Mouse (Mus musculus): ENCODE measurements at regions not wholly inside any gene's neighbourhood (a gene's known extent, or its start where the extent isn't known, plus 50 kb on each side); places are given as distances from the start of the nearest gene placed in this dataset.
A peak's percentile ranks its signal among the peaks of the same experiment; 100 is the strongest.

GRCm38 (mm10) chr7:36420741-36421140, 277.2 kb upstream of the Tshz3 start:
- WGBS = 75% methylated on average over 9 of the region's 9 CpGs
- DNase-seq (ENCODE audit: low spot score) = no peak
- Histone ChIP-seq H3K36me3 (ENCODE audit: control insufficient read depth, insufficient read depth, low read length) (no peaks in the 10 kb centered on the region), H3K27me3 (replicated peaks; ENCODE audit: control insufficient read depth, insufficient read depth, low read length) (no peaks in the 10 kb centered on the region), H3K4me1 (replicated peaks; ENCODE audit: control insufficient read depth, insufficient read depth, low read length) (no peaks in the 10 kb centered on the region; the same call in 1 of the 2 replicates), H3K27ac (ENCODE audit: low read depth) (no peak overlapping the region), H3K9ac (ENCODE audit: low read length) (no peak overlapping the region), H3K4me3 (ENCODE audit: low read depth, low read length) (no peak overlapping the region), H3K9me3 (ENCODE audit: control insufficient read depth, low read length) (0 out of 2 replicates have a peak, but pooled peaks cover 3% of the 10 kb centered on the region), H3K4me2 (ENCODE audit: low read length) (no peak overlapping the region)
- ATAC-seq (replicated peaks; ENCODE audit: low FRiP score, low TSS enrichment, low read depth) = no peak

- no peaks in the 10 kb centered on the region for H3K36me3 ChIP-seq (ENCODE audit: control insufficient read depth, insufficient read depth, low read length)
- no peak overlapping the region for H3K4me2 ChIP-seq (ENCODE audit: low read length)
- no peak for ATAC-seq (replicated peaks; ENCODE audit: low FRiP score, low TSS enrichment, low read depth)
- H3K4me1 ChIP-seq (replicated peaks; ENCODE audit: control insufficient read depth, insufficient read depth, low read length) = no peaks in the 10 kb centered on the region; the same call in 1 of the 2 replicates
- 80% methylated on average over 6 of the region's 6 CpGs for WGBS
- H3K9ac ChIP-seq (ENCODE audit: low read length) = no peak overlapping the region
- no peak for DNase-seq (ENCODE audit: low spot score)
- no peaks in the 10 kb centered on the region for H3K27me3 ChIP-seq (replicated peaks; ENCODE audit: control insufficient read depth, insufficient read depth, low read length)
- no peak overlapping the region for H3K4me3 ChIP-seq (ENCODE audit: low read depth, low read length)
- H3K9me3 ChIP-seq (ENCODE audit: control insufficient read depth, low read length) = no peaks in the 10 kb centered on the region
- H3K27ac ChIP-seq (ENCODE audit: low read depth) = no peak overlapping the region
Observed at GRCm38 (mm10) chr7:36449181-36449915, 248.6 kb upstream of the Tshz3 start.

GRCm38 (mm10) chr7:36453816-36454215, 244.1 kb upstream of the Tshz3 start:
- H3K36me3 ChIP-seq (ENCODE audit: control insufficient read depth, insufficient read depth, low read length) = no peaks in the 10 kb centered on the region
- H3K4me1 ChIP-seq (replicated peaks; ENCODE audit: control insufficient read depth, insufficient read depth, low read length) = no peaks in the 10 kb centered on the region
- no peak for ATAC-seq (replicated peaks; ENCODE audit: low FRiP score, low TSS enrichment, low read depth)
- H3K4me2 ChIP-seq (ENCODE audit: low read length) = no peak overlapping the region
- DNase-seq (ENCODE audit: low spot score) = no peak
- 91% methylated on average over 4 of the region's 4 CpGs for WGBS
- no peak overlapping the region for H3K4me3 ChIP-seq (ENCODE audit: low read depth, low read length)
- no peaks in the 10 kb centered on the region for H3K9me3 ChIP-seq (ENCODE audit: control insufficient read depth, low read length)
- no peak overlapping the region for H3K9ac ChIP-seq (ENCODE audit: low read length)
- no peak overlapping the region for H3K27ac ChIP-seq (ENCODE audit: low read depth)
- H3K27me3 ChIP-seq (replicated peaks; ENCODE audit: control insufficient read depth, insufficient read depth, low read length) = no peaks in the 10 kb centered on the region

GRCm38 (mm10) chr7:36456080-36456479, 241.8 kb upstream of the Tshz3 start:
- H3K27ac ChIP-seq (ENCODE audit: low read depth) = no peak overlapping the region
- H3K4me2 ChIP-seq (ENCODE audit: low read length) = no peak overlapping the region
- H3K9me3 ChIP-seq (ENCODE audit: control insufficient read depth, low read length) = no peaks in the 10 kb centered on the region
- ATAC-seq (replicated peaks; ENCODE audit: low FRiP score, low TSS enrichment, low read depth) = no peak
- H3K4me3 ChIP-seq (ENCODE audit: low read depth, low read length) = no peak overlapping the region
- H3K9ac ChIP-seq (ENCODE audit: low read length) = no peak overlapping the region
- H3K36me3 ChIP-seq (ENCODE audit: control insufficient read depth, insufficient read depth, low read length) = no peaks in the 10 kb centered on the region
- WGBS = 89% methylated on average over 6 of the region's 6 CpGs
- DNase-seq (ENCODE audit: low spot score) = no peak
- H3K27me3 ChIP-seq (replicated peaks; ENCODE audit: control insufficient read depth, insufficient read depth, low read length) = no peaks in the 10 kb centered on the region
- no peaks in the 10 kb centered on the region for H3K4me1 ChIP-seq (replicated peaks; ENCODE audit: control insufficient read depth, insufficient read depth, low read length)

- H3K27me3 ChIP-seq (replicated peaks; ENCODE audit: control insufficient read depth, insufficient read depth, low read length) = no peaks in the 10 kb centered on the region
- DNase-seq (ENCODE audit: low spot score) (no peak), ATAC-seq (replicated peaks; ENCODE audit: low FRiP score, low TSS enrichment, low read depth) (no peak)
- H3K4me3 ChIP-seq (ENCODE audit: low read depth, low read length) = no peak overlapping the region
- H3K4me2 ChIP-seq (ENCODE audit: low read length) = no peak overlapping the region
- no peaks in the 10 kb centered on the region for H3K9me3 ChIP-seq (ENCODE audit: control insufficient read depth, low read length)
- peak overlapping the region; percentile 11; the same call in 1 of the 2 replicates for H3K27ac ChIP-seq (ENCODE audit: low read depth)
- no peaks in the 10 kb centered on the region; the same call in 1 of the 2 replicates for H3K4me1 ChIP-seq (replicated peaks; ENCODE audit: control insufficient read depth, insufficient read depth, low read length)
- H3K36me3 ChIP-seq (ENCODE audit: control insufficient read depth, insufficient read depth, low read length) = no peaks in the 10 kb centered on the region
- 31% methylated on average over 5 of the region's 5 CpGs for WGBS
- no peak overlapping the region for H3K9ac ChIP-seq (ENCODE audit: low read length)
Observed at GRCm38 (mm10) chr7:36462422-36462833, 235.5 kb upstream of the Tshz3 start.

- Histone ChIP-seq H3K27ac (ENCODE audit: low read depth) (no peak overlapping the region), H3K4me3 (ENCODE audit: low read depth, low read length) (no peak overlapping the region), H3K4me1 (replicated peaks; ENCODE audit: control insufficient read depth, insufficient read depth, low read length) (peaks cover 3% of the 10 kb centered on the region; the same call in 1 of the 2 replicates), H3K9ac (ENCODE audit: low read length) (no peak overlapping the region), H3K36me3 (ENCODE audit: control insufficient read depth, insufficient read depth, low read length) (no peaks in the 10 kb centered on the region), H3K9me3 (ENCODE audit: control insufficient read depth, low read length) (no peaks in the 10 kb centered on the region), H3K4me2 (ENCODE audit: low read length) (no peak overlapping the region), H3K27me3 (replicated peaks; ENCODE audit: control insufficient read depth, insufficient read depth, low read length) (no peaks in the 10 kb centered on the region)
- ATAC-seq (replicated peaks; ENCODE audit: low FRiP score, low TSS enrichment, low read depth) = no peak
- no peak for DNase-seq (ENCODE audit: low spot score)
Observed at GRCm38 (mm10) chr7:36469386-36469785, 228.5 kb upstream of the Tshz3 start.

- Histone ChIP-seq H3K9ac (ENCODE audit: low read length) (no peak overlapping the region), H3K27ac (ENCODE audit: low read depth) (no peak overlapping the region), H3K4me1 (replicated peaks; ENCODE audit: control insufficient read depth, insufficient read depth, low read length) (peaks cover 3% of the 10 kb centered on the region; the same call in 1 of the 2 replicates), H3K27me3 (replicated peaks; ENCODE audit: control insufficient read depth, insufficient read depth, low read length) (no peaks in the 10 kb centered on the region), H3K4me3 (ENCODE audit: low read depth, low read length) (no peak overlapping the region), H3K36me3 (ENCODE audit: control insufficient read depth, insufficient read depth, low read length) (no peaks in the 10 kb centered on the region), H3K9me3 (ENCODE audit: control insufficient read depth, low read length) (no peaks in the 10 kb centered on the region), H3K4me2 (ENCODE audit: low read length) (no peak overlapping the region)
- WGBS = 73% methylated on average over 2 of the region's 2 CpGs
- DNase-seq (ENCODE audit: low spot score) = no peak
- no peak for ATAC-seq (replicated peaks; ENCODE audit: low FRiP score, low TSS enrichment, low read depth)
Observed at GRCm38 (mm10) chr7:36473532-36473931, 224.4 kb upstream of the Tshz3 start.

GRCm38 (mm10) chr7:36476434-36476833, 221.5 kb upstream of the Tshz3 start:
- Histone ChIP-seq H3K4me1 (replicated peaks; ENCODE audit: control insufficient read depth, insufficient read depth, low read length) (no peaks in the 10 kb centered on the region), H3K9me3 (ENCODE audit: control insufficient read depth, low read length) (no peaks in the 10 kb centered on the region), H3K27ac (ENCODE audit: low read depth) (no peak overlapping the region), H3K36me3 (ENCODE audit: control insufficient read depth, insufficient read depth, low read length) (no peaks in the 10 kb centered on the region), H3K4me3 (ENCODE audit: low read depth, low read length) (no peak overlapping the region), H3K27me3 (replicated peaks; ENCODE audit: control insufficient read depth, insufficient read depth, low read length) (no peaks in the 10 kb centered on the region), H3K9ac (ENCODE audit: low read length) (no peak overlapping the region), H3K4me2 (ENCODE audit: low read length) (no peak overlapping the region)
- no peak for ATAC-seq (replicated peaks; ENCODE audit: low FRiP score, low TSS enrichment, low read depth)
- DNase-seq (ENCODE audit: low spot score) = no peak
- WGBS = 94% methylated on average over 4 of the region's 4 CpGs
